Mouse (Mus musculus) heart, adult 2 months (tissue): ENCODE measurements at regions not wholly inside any gene's neighbourhood (a gene's known extent, or its start where the extent isn't known, plus 50 kb on each side); places are given as distances from the start of the nearest gene placed in this dataset.

Experiments
- CTCF ChIP-seq: fragments of 200-600 bp; IDR thresholded peaks from 2 replicates; pipeline ENCODE4 v1.8.1; 2022; ENCODE audit warnings: antibody characterized with exemption, mild to moderate bottlenecking, moderate library complexity
- POLR2A ChIP-seq: fragments of 200-500 bp; IDR thresholded peaks from 2 replicates; pipeline ENCODE4 v1.6.1; 2011; ENCODE audit warnings: mild to moderate bottlenecking, low read depth, low read length, control low read depth; ENCODE audit not compliant: insufficient read depth

DNA sequence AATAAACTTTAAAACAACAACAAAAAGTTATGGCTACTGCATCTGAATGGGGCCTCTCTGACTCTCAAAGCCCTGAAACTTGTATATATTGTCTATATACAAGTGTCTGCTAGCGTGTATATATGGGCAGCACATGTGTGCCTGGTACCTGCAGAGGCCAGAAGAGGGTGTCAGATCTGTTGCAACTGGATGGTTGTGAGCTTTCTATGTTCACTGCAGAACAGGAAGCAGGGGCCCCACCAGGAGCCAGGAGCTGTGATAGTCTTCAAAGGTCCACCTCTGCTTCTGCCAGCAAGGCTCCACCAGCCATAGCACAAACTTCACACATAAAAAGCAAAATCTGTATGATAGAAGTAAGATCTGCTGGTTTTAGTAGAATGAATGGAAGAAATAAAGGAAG, 297.1 kb upstream of the Rnaseh2b start:
- TF ChIP-seq POLR2A = no peak
- no peak for TF ChIP-seq CTCF
